21 mouse cellular contexts compared by ENCODE assay signal in genomic region chr2:74674881-74675665, GRCm38 (mm10). TPM values are rescaled to one million over a fixed set of nuclear protein-coding genes. Genes with fewer than 3 reads are reported as not detected.
DNase-seq lines count a peak whose midpoint lies in the region; ATAC-seq and TF ChIP-seq lines count a peak whose summit lies in the region.
"Had no signal": no experiment of that assay in that cellular context is flagged by ENCODE, and none has a peak within 500 bp of the region (broad histone marks: within the 10 kb centered on the region; RNA-seq: fewer than 3 reads in every experiment).

Hoxd12 (plus strand) TSS chr2:74675013.

- peak; percentile 48 for DNase-seq in hindbrain, embryonic 10.5 days (ENCODE audit: low spot score)
- DNase-seq in kidney, postnatal 4 days = peak; percentile 49 to 60
- DNase-seq in kidney, postnatal 25 days = no peak
- DNase-seq in limb, embryonic 11.5 days (ENCODE audit: low spot score) = peak; percentile 77
- no peak for DNase-seq in layer of hippocampus, adult 11-12 months (ENCODE audit: low spot score)
- DNase-seq: adrenal gland, adult 8-10 months; cerebellum, adult 2 months; right cerebral cortex, postnatal 4 days had no signal

- no peak within 1 kb of the TSS for H3K4me2 ChIP-seq in hindbrain, embryonic 12.5 days (replicated peaks)
- peak within 1 kb of the TSS; percentile 47 for H3K4me2 ChIP-seq in limb, embryonic 11.5 days (ENCODE audit: low read depth, severe bottlenecking)
- H3K4me2 ChIP-seq: embryonic facial prominence, embryonic 15.5 days; forebrain, embryonic 12.5 days; heart, embryonic 15.5 days; hindbrain, embryonic 14.5 days; lung, embryonic 15.5 days had no signal

- TF ChIP-seq CTCF in ES-Bruce4 (IDR thresholded peaks at IDR 0.05; ENCODE audit: low read depth, low read length) = no peak

- H3K36me3 ChIP-seq in hindbrain, embryonic 10.5 days = no peaks in the 10 kb centered on the region
- H3K36me3 ChIP-seq in hindbrain, embryonic 12.5 days = no peaks in the 10 kb centered on the region
- no peaks in the 10 kb centered on the region for H3K36me3 ChIP-seq in ES-Bruce4 (ENCODE audit: control insufficient read depth, insufficient read depth, low read length, poor library complexity, severe bottlenecking)
- no peaks in the 10 kb centered on the region for H3K36me3 ChIP-seq in limb, embryonic 11.5 days (ENCODE audit: control insufficient read depth, insufficient read depth, low read length)
- H3K36me3 ChIP-seq: embryonic facial prominence, embryonic 15.5 days; forebrain, embryonic 12.5 days; heart, embryonic 15.5 days; lung, embryonic 15.5 days had no signal

- H3K4me1 ChIP-seq in hindbrain, embryonic 10.5 days (replicated peaks) = peaks cover 9% of the 10 kb centered on the region; the same call in 1 of the 2 replicates
- H3K4me1 ChIP-seq in hindbrain, embryonic 12.5 days = peaks cover 4% of the 10 kb centered on the region; the same call in 1 of the 2 replicates
- H3K4me1 ChIP-seq in ES-Bruce4 (ENCODE audit: control insufficient read depth, insufficient read depth, low read length) = peaks cover 2% of the 10 kb centered on the region
- peaks cover 22% of the 10 kb centered on the region for H3K4me1 ChIP-seq in limb, embryonic 11.5 days (ENCODE audit: control insufficient read depth, insufficient read depth, low read length)

- WGBS in hindbrain, embryonic 10.5 days = 1% methylated on average over 47 of the region's 47 CpGs
- 2% methylated on average over 47 of the region's 47 CpGs for WGBS in hindbrain, embryonic 12.5 days
- WGBS in limb, embryonic 11.5 days = under 1% methylated on average over 47 of the region's 47 CpGs

- ATAC-seq in hindbrain, embryonic 12.5 days (ENCODE audit: low FRiP score) = no peak
- peak; percentile 53; the same call in 1 of the 2 replicates for ATAC-seq in limb, embryonic 11.5 days (ENCODE audit: insufficient number of reproducible peaks, low FRiP score, low TSS enrichment, low read depth)
- ATAC-seq in megakaryocyte-erythroid progenitor cell, adult 5-6 weeks (replicated peaks; ENCODE audit: low FRiP score, low TSS enrichment, poor library complexity, severe bottlenecking) = no peak

- H3K9me3 ChIP-seq in hindbrain, embryonic 10.5 days = no peaks in the 10 kb centered on the region
- H3K9me3 ChIP-seq in hindbrain, embryonic 12.5 days (replicated peaks) = no peaks in the 10 kb centered on the region
- H3K9me3 ChIP-seq in ES-Bruce4 (replicated peaks; ENCODE audit: control insufficient read depth, insufficient read depth, low read length, poor library complexity, severe bottlenecking) = no peaks in the 10 kb centered on the region
- H3K9me3 ChIP-seq in limb, embryonic 11.5 days (ENCODE audit: control insufficient read depth, low read length) = no peaks in the 10 kb centered on the region
- H3K9me3 ChIP-seq: embryonic facial prominence, embryonic 15.5 days; forebrain, embryonic 12.5 days; heart, embryonic 15.5 days; lung, embryonic 15.5 days had no signal

- peaks cover 100% of the 10 kb centered on the region for H3K27me3 ChIP-seq in hindbrain, embryonic 10.5 days (ENCODE audit: insufficient read depth, poor library complexity, severe bottlenecking)
- H3K27me3 ChIP-seq in hindbrain, embryonic 12.5 days = peaks cover 98% of the 10 kb centered on the region
- H3K27me3 ChIP-seq in ES-Bruce4 (ENCODE audit: control insufficient read depth, insufficient read depth, low read length, poor library complexity, severe bottlenecking) = peaks cover 56% of the 10 kb centered on the region
- H3K27me3 ChIP-seq in limb, embryonic 11.5 days (ENCODE audit: control insufficient read depth, insufficient read depth, low read length) = peaks cover 20% of the 10 kb centered on the region

- H3K4me3 ChIP-seq in hindbrain, embryonic 10.5 days = no peak within 1 kb of the TSS
- no peak within 1 kb of the TSS for H3K4me3 ChIP-seq in hindbrain, embryonic 12.5 days
- peak within 1 kb of the TSS; percentile 5; the same call in 1 of the 2 replicates for H3K4me3 ChIP-seq in ES-Bruce4 (ENCODE audit: low read depth, low read length)
- H3K4me3 ChIP-seq in limb, embryonic 11.5 days (ENCODE audit: low read depth, low read length) = peak within 1 kb of the TSS; percentile 52
- H3K4me3 ChIP-seq: embryonic facial prominence, embryonic 15.5 days; forebrain, embryonic 12.5 days; heart, embryonic 15.5 days; lung, embryonic 15.5 days had no signal

- TF ChIP-seq EP300 in ES-Bruce4 (IDR thresholded peaks at IDR 0.05; ENCODE audit: insufficient read depth, low read depth, low read length) = no peak

- H3K27ac ChIP-seq in hindbrain, embryonic 10.5 days = no peak within 1 kb of the TSS
- no peak within 1 kb of the TSS for H3K27ac ChIP-seq in hindbrain, embryonic 12.5 days
- H3K27ac ChIP-seq in ES-Bruce4 (ENCODE audit: insufficient read depth, low read length) = no peak within 1 kb of the TSS
- H3K27ac ChIP-seq in limb, embryonic 11.5 days (replicated peaks; ENCODE audit: low read depth, low read length) = peak within 1 kb of the TSS; percentile 90
- H3K27ac ChIP-seq: embryonic facial prominence, embryonic 15.5 days; forebrain, embryonic 12.5 days; heart, embryonic 15.5 days; hindbrain, embryonic 14.5 days; lung, embryonic 15.5 days had no signal

- TF ChIP-seq POLR2A in ES-Bruce4 (IDR thresholded peaks at IDR 0.05; ENCODE audit: insufficient read depth, low read length) = no peak

- H3K9ac ChIP-seq in hindbrain, embryonic 12.5 days = no peak within 1 kb of the TSS
- H3K9ac ChIP-seq in ES-Bruce4 (ENCODE audit: low read depth, poor library complexity, severe bottlenecking) = no peak within 1 kb of the TSS
- H3K9ac ChIP-seq in limb, embryonic 11.5 days (ENCODE audit: low read length) = peak within 1 kb of the TSS; percentile 90
- H3K9ac ChIP-seq: embryonic facial prominence, embryonic 15.5 days; forebrain, embryonic 12.5 days; heart, embryonic 15.5 days; hindbrain, embryonic 14.5 days; lung, embryonic 15.5 days had no signal

RNA-seq across cellular contexts. Expression of gene Hoxd12, which starts in this region (rescaled TPM):
- not detected in 2 replicates for polyA plus RNA-seq in hindbrain, embryonic 10.5 days (2016; fragmentation: Nextera tagmentation; extraction: Ambion mirVana)
- polyA plus RNA-seq in hindbrain, embryonic 12.5 days (2016; fragmentation: Nextera tagmentation; extraction: Ambion mirVana) = not detected in 2 replicates
- polyA plus RNA-seq in ES-Bruce4 (2011; ENCODE audit: insufficient read depth, insufficient read length, low read depth, missing spikeins) = not detected in 2 replicates
- polyA plus RNA-seq in limb, embryonic 11.5 days (2014; fragmentation: Nextera tagmentation; extraction: Ambion mirVana) = 80.7 and 82.2 TPM in 2 replicates
- total RNA-seq in megakaryocyte-erythroid progenitor cell, adult 5-6 weeks (2014; fragmentation: Nextera tagmentation) = not detected in 2 replicates
- not detected in 2 replicates for total RNA-seq in megakaryocyte-erythroid progenitor cell, adult 5-6 weeks (2017)
- total RNA-seq: adrenal gland, adult 8-10 months; ES-E14; layer of hippocampus, adult 18-20 months; left cerebral cortex, adult 18-20 months; liver, adult 2 months had no signal
- polyA plus RNA-seq: brain, embryonic 14.5 days; cerebellum, adult 2 months; embryonic facial prominence, embryonic 15.5 days; forebrain, embryonic 12.5 days; heart, embryonic 15.5 days; hindbrain, embryonic 14.5 days; liver, adult 2 months; lung, embryonic 15.5 days had no signal

Comparison
In these comparisons a context has a peak if more than half of its experiments do, and no peak if none do; other contexts are left out.
1. RNA of gene Hoxd12 (polyA plus RNA-seq): 80.7 to 82.2 TPM in limb, embryonic 11.5 days; not detected in hindbrain, embryonic 10.5 days, not detected in hindbrain, embryonic 12.5 days and not detected in ES-Bruce4; every median in the first group is over 10 times any median in the second.
2. DNase-seq: peak in kidney, postnatal 4 days (2 of 2) and limb, embryonic 11.5 days (single experiment); none in kidney, postnatal 25 days (0 of 2) and layer of hippocampus, adult 11-12 months (single experiment).
3. Peak in DNase-seq in hindbrain, embryonic 10.5 days; RNA of the gene not detected or under 1 TPM.
4. H3K4me3 ChIP-seq: peak in ES-Bruce4 (single experiment) and limb, embryonic 11.5 days (single experiment); none in hindbrain, embryonic 10.5 days (single experiment) and hindbrain, embryonic 12.5 days (single experiment).